Mouse (Mus musculus) cerebellum, adult (tissue): ENCODE measurements around the gene Npm1.

Experiments
- ATAC-seq: cut with Nextera tagmentation; 2 replicates; pipeline ENCODE4 v1.9.2; 2017; ENCODE audit warnings: mild to moderate bottlenecking, moderate library complexity, mixed read lengths; ENCODE audit not compliant: insufficient number of reproducible peaks, low FRiP score, low TSS enrichment

Npm1 gene

GRCm38 (mm10) chr11:33162998-33163506 is at the start of gene Npm1:
TSS of gene Npm1 (minus strand) at chr11:33163206.
- peak; percentile 98 for ATAC-seq

DNA sequence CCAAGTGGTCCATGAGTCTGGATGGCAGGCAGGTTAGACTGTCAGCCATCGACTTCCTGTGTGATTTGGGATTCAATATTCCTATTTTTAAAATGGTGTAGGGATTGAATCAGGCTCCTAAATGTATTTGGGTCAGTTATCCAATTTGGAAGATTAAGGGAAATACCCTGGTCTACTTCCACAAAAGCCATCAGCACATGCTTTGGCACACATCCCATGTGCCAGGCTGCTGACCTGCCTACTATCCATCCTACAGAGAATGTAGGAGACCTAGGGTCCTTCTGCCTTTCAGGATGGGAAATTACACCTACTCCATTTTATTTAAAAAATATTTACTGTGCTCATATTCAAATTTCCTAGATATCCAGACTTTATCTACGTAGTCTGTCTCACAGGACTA is 44.4 kb upstream of the Npm1 start:
- no peak for ATAC-seq

DNA sequence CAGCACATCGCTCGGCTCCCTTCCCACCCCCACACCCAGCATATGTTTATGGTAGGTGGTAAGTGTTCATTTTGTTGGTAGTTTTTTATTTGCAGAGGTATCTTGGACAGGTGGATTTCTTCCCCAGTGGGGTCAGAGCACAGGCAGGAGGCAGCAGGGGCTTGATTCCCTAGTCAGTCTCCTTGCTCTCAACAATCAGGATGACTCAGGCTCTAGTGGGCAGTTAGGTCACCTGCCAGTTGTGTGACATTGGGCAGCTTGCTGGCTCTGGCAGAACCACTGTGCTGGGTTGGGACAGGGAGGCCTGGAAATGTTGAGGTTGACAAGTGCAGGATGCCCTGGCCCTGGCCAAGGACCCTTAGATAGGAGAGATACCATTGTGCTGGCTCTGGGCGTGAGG is 42.0 kb upstream of the Npm1 start:
- no peak for ATAC-seq

DNA sequence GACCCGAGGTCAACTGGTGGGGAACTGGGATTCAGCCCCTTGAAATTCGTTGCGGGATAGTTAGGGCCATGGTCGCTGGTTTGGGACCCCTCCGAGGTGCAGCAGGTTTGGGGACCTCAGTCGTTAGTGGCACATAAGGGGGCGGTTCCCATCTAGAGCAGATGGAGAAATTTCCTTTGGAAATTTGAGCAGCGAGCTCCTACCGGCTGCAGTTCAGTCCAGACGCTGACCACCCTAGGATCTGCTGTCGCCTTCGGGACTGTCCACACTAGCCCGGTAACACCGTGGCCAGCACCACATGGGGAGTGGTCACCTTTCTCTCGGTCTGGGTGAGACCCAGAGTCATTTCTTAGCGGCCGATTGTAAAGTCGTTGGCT is 41.3 kb upstream of the Npm1 start:
- no peak for ATAC-seq

DNA sequence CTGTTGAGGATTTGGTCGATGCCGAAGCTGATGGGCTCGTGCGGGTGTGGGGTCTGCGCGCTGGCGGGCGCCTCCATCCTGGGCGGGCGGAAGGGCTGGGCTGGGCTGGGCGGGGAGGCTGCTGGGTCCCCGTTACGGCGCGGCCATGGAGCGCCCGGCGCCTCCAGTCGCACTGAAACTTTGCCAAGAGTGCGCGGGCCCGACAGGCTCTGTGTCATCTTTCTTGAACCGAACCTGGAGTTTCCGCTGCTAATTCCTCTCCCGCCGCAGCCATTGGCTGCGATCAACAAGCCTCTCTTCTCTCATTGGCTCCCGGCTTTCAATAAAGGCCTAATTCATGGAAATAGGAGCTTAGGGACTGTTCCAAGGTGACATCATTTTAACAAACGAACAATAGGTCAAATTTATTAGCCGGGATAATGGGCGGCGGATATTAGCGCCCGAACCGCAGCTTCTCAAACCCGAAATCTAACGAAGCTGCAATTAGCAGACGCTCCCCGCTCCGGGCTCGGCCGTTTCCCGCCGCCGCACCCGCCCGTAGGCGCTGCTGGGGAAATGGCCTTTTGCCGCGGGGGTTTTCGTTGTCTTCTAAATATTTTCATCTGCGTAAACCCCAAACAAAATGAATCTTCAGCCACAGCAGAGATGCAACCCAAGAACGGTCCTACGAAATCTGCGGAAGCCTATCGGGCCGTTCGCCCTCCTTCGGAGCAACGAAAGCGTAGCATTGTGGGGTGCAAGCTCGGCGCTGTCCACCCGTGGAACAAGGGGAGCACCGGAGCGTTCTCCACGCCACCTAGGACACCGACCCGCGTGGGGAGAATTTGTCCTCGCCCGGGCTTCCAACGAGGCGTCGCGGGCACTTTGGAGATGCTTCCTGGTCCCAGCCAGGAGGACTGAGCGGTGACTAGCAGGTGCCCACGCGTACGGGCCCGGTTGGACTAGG is 40.6 kb upstream of the Npm1 start, which contains the start of gene Tlx3:
Gene Tlx3, minus strand, starts transcription at position 207 of the 946 bp plus-strand sequence.
- peak; percentile 33; the same call in 1 of the 2 replicates for ATAC-seq

DNA sequence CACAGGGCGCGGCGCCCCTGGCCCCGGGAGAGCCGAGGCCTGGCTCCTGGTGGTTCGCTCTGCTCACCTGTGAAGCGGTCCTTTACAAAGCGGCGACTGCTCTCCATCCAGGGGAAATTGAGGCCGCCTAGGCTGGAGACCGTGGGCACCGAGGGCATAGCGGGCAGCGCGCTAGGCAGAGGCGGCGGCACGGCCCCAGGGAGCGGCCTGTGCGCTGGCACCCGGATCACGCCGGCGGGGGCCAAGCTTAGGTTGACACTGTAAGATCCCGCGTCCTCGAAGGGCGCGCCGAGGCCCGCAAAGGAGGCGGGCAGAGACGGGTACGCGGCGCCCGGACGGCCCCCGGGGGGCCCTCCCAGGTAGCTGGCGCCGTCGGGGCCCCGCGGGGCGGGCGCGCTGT is 40.0 kb upstream of the Npm1 start:
- no peak for ATAC-seq

DNA sequence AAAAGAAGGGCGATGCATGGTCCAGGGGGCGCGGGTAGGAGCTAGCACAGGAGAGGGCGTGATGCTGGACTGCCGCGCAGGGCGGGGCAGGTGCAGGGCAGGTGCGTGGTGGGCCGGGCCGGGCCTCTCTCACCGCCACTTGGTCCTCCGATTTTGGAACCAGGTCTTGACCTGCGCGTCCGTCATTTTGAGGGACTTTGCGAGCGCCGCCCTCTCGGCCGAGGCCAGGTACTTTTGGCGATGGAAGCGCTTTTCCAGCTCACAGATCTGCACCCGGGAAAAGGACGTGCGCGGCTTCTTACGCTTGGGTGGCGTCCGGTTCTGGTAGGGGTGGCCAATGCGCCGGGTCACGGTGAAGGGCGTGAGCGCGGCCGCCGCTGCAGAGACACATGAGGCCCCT is 39.3 kb upstream of the Npm1 start:
- ATAC-seq: no peak

DNA sequence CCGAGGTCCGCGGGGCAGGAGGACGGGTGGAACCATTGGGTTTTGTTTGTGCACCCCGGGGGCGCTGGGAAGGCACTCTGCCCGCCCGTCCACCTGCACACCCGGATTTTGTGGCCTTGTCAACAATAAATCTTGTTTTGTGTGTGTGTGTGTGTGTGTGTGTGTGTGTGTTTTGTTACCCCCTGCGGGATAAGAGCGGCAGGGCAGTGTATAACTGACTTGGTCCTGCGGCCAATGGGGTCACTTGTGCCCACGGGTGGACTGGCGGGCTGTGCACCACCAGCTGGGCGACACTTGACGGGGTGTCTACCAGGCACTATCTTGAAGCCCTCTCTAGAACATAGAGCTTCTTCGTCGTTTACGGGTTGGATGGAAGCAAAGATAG is 38.6 kb upstream of the Npm1 start:
- no peak for ATAC-seq

DNA sequence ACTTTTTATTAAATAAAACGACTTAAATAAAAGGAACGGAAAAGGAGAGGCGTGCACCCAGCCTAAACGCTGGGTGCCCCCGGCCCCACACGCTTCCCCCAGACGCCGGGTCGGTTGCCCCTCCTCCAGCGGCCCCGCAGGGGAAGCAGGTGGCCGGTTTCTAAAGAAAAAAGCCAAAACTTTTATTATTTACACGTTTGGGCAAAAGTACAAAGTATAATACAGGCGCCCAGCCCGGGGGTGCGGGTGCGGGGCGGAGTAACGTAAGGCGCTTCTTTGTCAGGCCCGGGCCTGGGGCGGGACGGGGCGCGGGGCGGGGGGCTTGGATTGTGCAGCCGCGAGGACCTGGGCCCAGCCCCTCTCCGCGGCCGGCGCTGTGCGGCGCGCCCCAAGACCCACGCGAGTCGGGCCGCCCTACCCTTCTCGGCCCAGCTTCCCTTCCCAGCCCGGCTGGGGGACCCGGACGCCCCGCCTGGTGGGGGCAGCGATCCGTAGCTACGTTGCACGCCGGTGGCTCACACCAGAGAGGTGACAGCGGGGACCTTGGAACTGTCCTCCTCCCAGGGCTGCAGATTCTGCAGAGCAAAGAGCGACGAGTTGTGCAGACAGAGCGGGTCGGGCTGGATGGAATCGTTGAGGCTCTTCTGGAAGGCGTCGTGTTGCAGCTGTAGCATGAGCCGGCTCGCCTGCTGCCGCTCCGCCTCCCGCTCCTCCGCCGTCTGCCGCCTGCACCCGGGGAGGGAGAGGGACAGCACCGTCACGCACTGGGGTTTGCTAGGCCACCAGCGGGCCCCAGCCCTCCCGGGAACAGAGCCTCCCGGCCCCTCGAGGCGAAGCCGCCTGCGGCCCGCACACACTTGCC is 38.0 kb upstream of the Npm1 start:
- ATAC-seq: no peak

GRCm38 (mm10) chr11:33199906-33200763 is 37.1 kb upstream of the Npm1 start:
- no peak for ATAC-seq

GRCm38 (mm10) chr11:33199117-33199514 is 36.1 kb upstream of the Npm1 start:
- no peak for ATAC-seq

DNA sequence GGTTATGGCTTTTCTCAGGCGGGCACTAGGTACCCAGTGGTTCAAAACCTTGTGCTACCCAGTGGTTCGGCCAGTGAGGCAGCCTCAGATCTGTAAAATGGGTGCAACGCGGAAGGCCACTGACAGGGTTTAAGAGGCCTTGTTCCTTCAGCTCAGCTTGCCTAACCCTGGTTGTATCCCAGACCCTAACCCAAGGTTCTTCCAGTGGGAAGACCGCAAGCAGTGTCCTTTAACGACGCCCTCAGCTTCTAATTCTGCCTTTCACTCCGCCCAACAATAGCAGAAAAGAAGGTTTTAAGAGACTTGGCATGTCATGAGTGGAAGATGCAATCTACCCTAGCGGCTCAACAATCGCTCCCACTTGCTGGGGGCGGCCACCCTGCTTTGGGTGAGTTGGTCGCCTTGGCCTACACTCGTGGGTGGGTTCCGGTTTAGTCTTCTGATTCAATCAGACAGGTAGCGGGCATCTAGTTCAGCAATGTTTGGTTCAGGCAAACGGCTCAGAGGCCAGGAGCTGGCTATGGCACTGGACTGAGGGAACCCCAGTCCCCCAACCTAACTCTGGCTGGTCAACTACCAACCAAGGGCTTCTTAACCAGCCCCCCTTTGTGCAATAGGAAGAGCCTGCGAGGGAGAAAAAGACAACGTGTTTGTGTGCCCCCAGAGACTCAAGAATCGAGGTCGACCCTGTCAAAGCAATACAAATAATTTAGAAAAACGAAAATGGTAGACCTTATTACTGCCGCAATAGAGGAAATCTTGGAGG is 35.5 kb upstream of the Npm1 start:
- ATAC-seq: no peak

GRCm38 (mm10) chr11:33197673-33198072 is 34.7 kb upstream of the Npm1 start:
- no peak for ATAC-seq

- ATAC-seq: no peak
Measured at GRCm38 (mm10) chr11:33197133-33197514, 34.1 kb upstream of the Npm1 start.

GRCm38 (mm10) chr11:33196447-33197132 is 33.6 kb upstream of the Npm1 start:
- ATAC-seq: no peak

- no peak for ATAC-seq
Measured at GRCm38 (mm10) chr11:33195531-33196446, 32.8 kb upstream of the Npm1 start.

- ATAC-seq: no peak
Measured at GRCm38 (mm10) chr11:33195061-33195460, 32.1 kb upstream of the Npm1 start.

DNA sequence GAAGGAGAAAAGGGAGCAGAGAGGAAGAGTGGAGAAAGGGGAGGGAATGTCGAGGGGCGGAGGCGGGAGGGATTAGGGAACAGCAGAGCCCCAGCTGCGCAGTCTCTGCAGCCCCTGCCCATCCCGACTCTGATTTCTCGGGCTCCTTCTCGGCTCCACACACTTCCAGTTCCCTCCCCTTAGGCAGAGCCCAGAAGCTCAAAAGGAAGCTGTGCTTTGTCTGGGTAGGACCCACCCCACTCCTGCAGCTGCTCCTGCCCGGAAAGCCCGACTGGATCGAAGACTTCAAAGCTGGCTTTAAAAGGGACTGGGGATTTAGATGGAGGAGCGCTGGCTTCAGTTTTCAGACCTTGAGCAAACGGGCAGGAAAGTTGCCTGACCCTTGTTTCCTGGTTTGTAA is 30.7 kb upstream of the Npm1 start:
- no peak for ATAC-seq
